Mouse (Mus musculus): ENCODE data around the gene Cnr2.
A peak's percentile ranks its signal among the peaks of the same experiment; 100 is the strongest.
"Not testable (repeated sequence)": the region's sequence is repeated elsewhere in the genome, so short reads cannot be mapped to it uniquely, and the experiment has no call there.

The Cnr2 gene

GRCm38 (mm10) chr4:135934708-135935500, 39.7 kb downstream of the Cnr2 start:
- no peak for DNase-seq (ENCODE audit: low spot score in 2 of 2)

GRCm38 (mm10) chr4:135935502-135935901, 40.3 kb downstream of the Cnr2 start:
- peak; percentile 49 to 58 for DNase-seq (ENCODE audit: low spot score in 2 of 2)

GRCm38 (mm10) chr4:135938858-135939257, 43.7 kb downstream of the Cnr2 start:
- no peak for DNase-seq (ENCODE audit: low spot score in 2 of 2)

GRCm38 (mm10) chr4:135941026-135941425, 45.8 kb downstream of the Cnr2 start:
- not testable (repeated sequence) for DNase-seq (ENCODE audit: low spot score in 2 of 2)

- DNase-seq (ENCODE audit: low spot score in 2 of 2) = no peak
Observed at GRCm38 (mm10) chr4:135942193-135942592, 47.0 kb downstream of the Cnr2 start.

- peak; percentile 57 to 67 for DNase-seq (ENCODE audit: low spot score in 2 of 2)
Observed at GRCm38 (mm10) chr4:135943389-135943788, 48.2 kb downstream of the Cnr2 start.

GRCm38 (mm10) chr4:135945706-135946105, 50.5 kb downstream of the Cnr2 start:
- no peak for DNase-seq (ENCODE audit: low spot score in 2 of 2)

GRCm38 (mm10) chr4:135946278-135946658, 51.1 kb downstream of the Cnr2 start, which contains the start of gene Hmgcl:
Hmgcl (plus strand) TSS chr4:135946448.
- DNase-seq (ENCODE audit: low spot score in 2 of 2) = peak; percentile 95 to 96

GRCm38 (mm10) chr4:135946659-135947301, 51.6 kb downstream of the Cnr2 start:
- no peak for DNase-seq (ENCODE audit: low spot score in 2 of 2)

- no peak for DNase-seq (ENCODE audit: low spot score in 2 of 2)
Observed at GRCm38 (mm10) chr4:135948142-135948541, 52.9 kb downstream of the Cnr2 start.

GRCm38 (mm10) chr4:135949475-135949874, 54.3 kb downstream of the Cnr2 start:
- DNase-seq (ENCODE audit: low spot score in 2 of 2) = no peak

GRCm38 (mm10) chr4:135949911-135950310, 54.7 kb downstream of the Cnr2 start:
- DNase-seq (ENCODE audit: low spot score in 2 of 2) = no peak

- DNase-seq (ENCODE audit: low spot score in 2 of 2) = no peak
Observed at GRCm38 (mm10) chr4:135950365-135950764, 55.2 kb downstream of the Cnr2 start.

GRCm38 (mm10) chr4:135951505-135951904, 56.3 kb downstream of the Cnr2 start:
- no peak for DNase-seq (ENCODE audit: low spot score in 2 of 2)

- DNase-seq (ENCODE audit: low spot score in 2 of 2) = no peak
Observed at GRCm38 (mm10) chr4:135953179-135953578, 58.0 kb downstream of the Cnr2 start.

- DNase-seq (ENCODE audit: low spot score in 2 of 2) = peak in 1 of 2 experiments; percentile 61
Observed at GRCm38 (mm10) chr4:135954241-135954640, 59.0 kb downstream of the Cnr2 start.

GRCm38 (mm10) chr4:135955886-135956285, 60.7 kb downstream of the Cnr2 start:
- DNase-seq (ENCODE audit: low spot score in 2 of 2) = no peak

- DNase-seq (ENCODE audit: low spot score in 2 of 2) = no peak
Observed at GRCm38 (mm10) chr4:135958354-135958753, 63.2 kb downstream of the Cnr2 start.

- peak in 1 of 2 experiments; percentile 68 for DNase-seq (ENCODE audit: low spot score in 2 of 2)
Observed at GRCm38 (mm10) chr4:135960717-135961116, 65.5 kb downstream of the Cnr2 start.

- DNase-seq (ENCODE audit: low spot score in 2 of 2) = no peak
Observed at GRCm38 (mm10) chr4:135961709-135962108, 66.5 kb downstream of the Cnr2 start.

GRCm38 (mm10) chr4:135962198-135962597, 67.0 kb downstream of the Cnr2 start:
- DNase-seq (ENCODE audit: low spot score in 2 of 2) = no peak

- DNase-seq (ENCODE audit: low spot score in 2 of 2) = no peak
Observed at GRCm38 (mm10) chr4:135962946-135963345, 67.8 kb downstream of the Cnr2 start.
